Mouse (Mus musculus) lung, embryonic 15.5 days (tissue): Measurements from ENCODE around the gene Cntnap5a. TPM values are rescaled to one million over a fixed set of nuclear protein-coding genes. Genes with fewer than 3 reads are reported as not detected.

ENCODE experiments used
- ATAC-seq: fragments of 200-750 bp; cut with Nextera tagmentation; 2 replicates; pipeline ENCODE4 v1.8.0; 2017; ENCODE audit warnings: moderate number of reproducible peaks, borderline replicate concordance; ENCODE audit not compliant: low FRiP score, low TSS enrichment; ENCODE audit errors: extremely low read depth
- H3K27ac ChIP-seq: fragments of 300-500 bp; sonication (generic); 2 replicates; pipeline ENCODE4 v1.5.1; 2015; ENCODE audit warnings: moderate library complexity, mild to moderate bottlenecking, inconsistent platforms
- H3K27me3 ChIP-seq: fragments of 300-500 bp; sonication (generic); 2 replicates; pipeline ENCODE4 v1.6.1; 2015; ENCODE audit warnings: inconsistent platforms
- H3K36me3 ChIP-seq: fragments of 300-500 bp; sonication (generic); 2 replicates; pipeline ENCODE4 v1.6.1; 2015; ENCODE audit warnings: inconsistent platforms
- H3K4me1 ChIP-seq: fragments of 300-500 bp; sonication (generic); 2 replicates; pipeline ENCODE4 v1.6.1; 2015; ENCODE audit warnings: inconsistent platforms
- H3K4me2 ChIP-seq: fragments of 300-500 bp; sonication (generic); 2 replicates; pipeline ENCODE4 v1.6.1; 2015; ENCODE audit warnings: inconsistent platforms, mild to moderate bottlenecking, moderate library complexity
- H3K4me3 ChIP-seq: fragments of 300-500 bp; sonication (generic); 2 replicates; pipeline ENCODE4 v1.5.1; 2015; ENCODE audit warnings: mild to moderate bottlenecking, inconsistent platforms
- H3K9ac ChIP-seq: fragments of 300-500 bp; sonication (generic); 2 replicates; pipeline ENCODE4 v1.6.1; 2015; ENCODE audit warnings: inconsistent platforms
- H3K9me3 ChIP-seq: fragments of 300-500 bp; sonication (generic); 2 replicates; pipeline ENCODE4 v1.6.1; 2016; ENCODE audit warnings: inconsistent platforms
- WGBS: fragments of 180-500 bp; shearing (Covaris S2); methylation state at CpG from one replicate; pipeline ENCODE4 v1.1.7; 2015; 5-methylcytosine and 5-hydroxymethylcytosine counted together
- polyA plus RNA-seq: library from polyadenylated mRNA; unstranded; fragments of >200 nt; fragmentation: Nextera tagmentation; extraction: Ambion mirVana; gene quantifications from 2 replicates; pipeline ENCODE4 v1.2.1, GENCODE M21; 2015

Gene Cntnap5a
- polyA plus RNA-seq, 1 experiment from 2014 or later: 0.01 TPM

GRCm38 (mm10) chr1:115925953-115926665 lies 241.6 kb downstream of the Cntnap5a start:
- WGBS: 87% methylated on average over 1 of the region's 1 CpGs
- H3K4me2 ChIP-seq: no peak overlapping the region
- no peak for ATAC-seq
- no peaks in the 10 kb centered on the region for H3K27me3 ChIP-seq
- no peak overlapping the region for H3K27ac ChIP-seq
- H3K9me3 ChIP-seq: no peaks in the 10 kb centered on the region
- no peak overlapping the region for H3K9ac ChIP-seq
- H3K4me1 ChIP-seq: no peaks in the 10 kb centered on the region
- H3K4me3 ChIP-seq: no peak overlapping the region
- H3K36me3 ChIP-seq: no peaks in the 10 kb centered on the region

- 28% methylated on average over 1 of the region's 1 CpGs for WGBS
- no peak overlapping the region for H3K4me2 ChIP-seq
- H3K27ac ChIP-seq: no peak overlapping the region
- H3K4me3 ChIP-seq: no peak overlapping the region
- no peak for ATAC-seq
- H3K9ac ChIP-seq: no peak overlapping the region
- no peaks in the 10 kb centered on the region for H3K9me3 ChIP-seq
- H3K36me3 ChIP-seq: no peaks in the 10 kb centered on the region
- H3K4me1 ChIP-seq: no peaks in the 10 kb centered on the region
- H3K27me3 ChIP-seq: no peaks in the 10 kb centered on the region
Measured at GRCm38 (mm10) chr1:115932045-115932444, 247.5 kb downstream of the Cntnap5a start.

DNA sequence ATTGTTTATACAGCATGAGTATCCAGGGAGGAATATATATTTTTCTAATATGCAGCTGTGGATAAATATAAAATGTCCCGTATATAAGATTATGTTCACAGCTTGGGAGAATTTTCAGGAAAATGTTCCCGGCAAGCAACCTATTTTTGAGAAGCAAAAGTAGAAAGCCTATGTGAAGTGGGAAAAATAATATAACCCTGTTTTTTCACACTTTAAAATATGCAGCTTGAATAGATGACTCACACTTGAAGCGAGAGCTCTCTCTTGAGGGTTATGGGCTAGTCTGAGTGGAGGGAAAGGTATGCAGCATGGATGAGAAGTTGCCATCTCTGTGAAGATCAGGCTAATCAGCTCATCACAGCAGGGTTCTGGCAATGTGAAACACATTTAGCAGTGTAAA lies 261.3 kb downstream of the Cntnap5a start:
- Histone ChIP-seq H3K9ac (no peak overlapping the region), H3K9me3 (no peaks in the 10 kb centered on the region), H3K4me3 (no peak overlapping the region), H3K27me3 (no peaks in the 10 kb centered on the region), H3K27ac (no peak overlapping the region), H3K4me1 (no peaks in the 10 kb centered on the region), H3K36me3 (no peaks in the 10 kb centered on the region), H3K4me2 (no peak overlapping the region)
- 80% methylated on average over 3 of the region's 3 CpGs for WGBS
- no peak for ATAC-seq

DNA sequence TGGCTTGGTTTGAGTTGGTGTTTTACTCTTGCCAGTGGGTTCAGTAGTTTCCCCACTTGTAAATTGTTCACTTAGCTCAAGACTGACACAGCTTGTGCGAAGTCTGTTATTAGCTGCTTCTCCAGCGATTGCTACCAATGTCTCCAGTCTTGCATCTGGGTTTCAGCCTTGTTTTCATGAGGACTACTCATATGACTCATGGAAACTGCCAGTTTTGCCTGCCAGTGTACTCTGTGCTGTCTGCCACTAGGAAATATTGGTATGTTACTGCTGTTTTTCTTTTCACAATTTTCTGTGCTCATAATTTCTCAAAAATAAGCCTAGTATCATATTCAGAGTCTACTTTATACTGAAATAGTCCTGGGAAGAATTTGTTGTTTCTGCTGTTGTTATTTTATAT lies 272.0 kb downstream of the Cntnap5a start:
- Histone ChIP-seq H3K9ac (no peak overlapping the region), H3K4me3 (no peak overlapping the region), H3K9me3 (no peaks in the 10 kb centered on the region), H3K4me1 (no peaks in the 10 kb centered on the region), H3K27me3 (no peaks in the 10 kb centered on the region), H3K27ac (no peak overlapping the region), H3K36me3 (no peaks in the 10 kb centered on the region), H3K4me2 (no peak overlapping the region)
- 86% methylated on average over 2 of the region's 2 CpGs for WGBS
- ATAC-seq: no peak

DNA sequence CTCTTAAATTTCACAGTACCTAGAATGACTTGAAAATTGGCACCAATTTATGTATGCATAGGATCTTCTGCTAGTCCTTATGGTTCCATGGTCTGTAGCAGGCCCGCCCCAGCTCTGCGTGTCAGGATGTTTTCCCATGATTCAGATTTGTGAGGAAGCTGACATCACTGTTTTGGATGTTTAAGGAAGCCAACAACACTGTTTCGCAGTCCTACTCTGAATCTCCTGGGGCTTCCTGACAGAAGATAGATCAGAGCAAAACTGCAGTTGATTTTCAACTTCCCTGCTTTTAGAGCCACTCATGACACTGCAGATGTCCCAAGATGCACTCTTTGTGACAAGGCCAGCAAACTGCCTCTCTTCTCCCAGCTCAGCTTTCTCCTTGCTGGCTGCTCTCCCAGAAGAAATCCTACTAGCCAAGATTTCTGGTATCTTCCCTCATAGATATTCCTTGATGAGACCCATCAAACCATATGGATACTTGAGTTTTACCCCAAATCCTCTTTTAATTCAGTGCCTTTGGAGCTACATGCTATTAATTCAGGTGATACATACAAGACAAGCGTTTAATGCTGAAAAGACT lies 280.5 kb downstream of the Cntnap5a start:
- Histone ChIP-seq H3K27ac (no peak overlapping the region), H3K36me3 (no peaks in the 10 kb centered on the region), H3K4me2 (no peak overlapping the region), H3K27me3 (no peaks in the 10 kb centered on the region), H3K9ac (no peak overlapping the region), H3K4me3 (no peak overlapping the region), H3K4me1 (no peaks in the 10 kb centered on the region), H3K9me3 (no peaks in the 10 kb centered on the region)
- no peak for ATAC-seq
- 62% methylated on average over 4 of the region's 4 CpGs for WGBS

DNA sequence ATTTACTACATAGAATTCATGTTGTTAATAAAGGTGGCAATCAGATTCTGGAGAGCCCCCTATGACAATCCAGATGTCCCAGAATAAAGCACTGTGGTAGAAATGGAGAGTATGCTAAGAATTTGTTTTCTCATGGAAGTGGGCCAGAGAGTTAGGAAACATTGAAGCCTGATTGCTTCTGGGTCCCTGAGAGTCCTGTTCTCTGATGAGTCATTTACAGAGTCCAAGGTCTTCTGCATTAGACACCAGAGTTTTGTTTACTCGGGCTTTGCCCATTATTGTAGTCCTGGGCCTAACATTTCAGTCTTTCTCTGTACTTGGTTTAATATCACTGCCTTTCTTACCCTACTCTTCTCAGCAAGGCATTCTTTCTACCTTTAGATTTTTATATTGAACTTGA lies 305.6 kb downstream of the Cntnap5a start:
- no peak overlapping the region for H3K9ac ChIP-seq
- H3K27ac ChIP-seq: no peak overlapping the region
- no peaks in the 10 kb centered on the region for H3K27me3 ChIP-seq
- H3K36me3 ChIP-seq: no peaks in the 10 kb centered on the region
- 75% methylated on average over 1 of the region's 1 CpGs for WGBS
- no peak for ATAC-seq
- no peaks in the 10 kb centered on the region for H3K9me3 ChIP-seq
- H3K4me1 ChIP-seq: no peaks in the 10 kb centered on the region
- no peak overlapping the region for H3K4me2 ChIP-seq
- no peak overlapping the region for H3K4me3 ChIP-seq

DNA sequence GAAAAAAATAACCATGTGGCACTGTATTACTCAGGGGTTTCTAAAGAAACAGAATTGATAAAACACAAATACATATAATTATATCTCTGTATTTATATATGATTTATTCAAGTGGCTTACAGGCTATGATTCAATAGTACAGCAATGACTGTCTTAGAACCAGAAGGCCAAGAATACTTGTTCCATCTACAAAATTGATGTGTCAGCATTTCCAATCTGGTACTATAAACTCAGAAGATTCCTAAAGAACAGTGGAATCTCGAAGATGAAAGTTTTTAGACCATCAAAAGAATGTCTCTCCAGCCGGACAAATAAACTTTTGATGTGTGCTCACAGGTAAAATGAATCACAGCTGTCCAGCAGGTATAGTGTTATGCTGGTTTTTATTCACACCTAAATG lies 331.2 kb downstream of the Cntnap5a start:
- H3K9me3 ChIP-seq: no peaks in the 10 kb centered on the region
- H3K27me3 ChIP-seq: no peaks in the 10 kb centered on the region
- no peak overlapping the region for H3K27ac ChIP-seq
- WGBS: 67% methylated on average over 2 of the region's 2 CpGs
- ATAC-seq: no peak
- no peaks in the 10 kb centered on the region for H3K4me1 ChIP-seq
- H3K9ac ChIP-seq: no peak overlapping the region
- no peaks in the 10 kb centered on the region for H3K36me3 ChIP-seq
- no peak overlapping the region for H3K4me3 ChIP-seq
- no peak overlapping the region for H3K4me2 ChIP-seq

DNA sequence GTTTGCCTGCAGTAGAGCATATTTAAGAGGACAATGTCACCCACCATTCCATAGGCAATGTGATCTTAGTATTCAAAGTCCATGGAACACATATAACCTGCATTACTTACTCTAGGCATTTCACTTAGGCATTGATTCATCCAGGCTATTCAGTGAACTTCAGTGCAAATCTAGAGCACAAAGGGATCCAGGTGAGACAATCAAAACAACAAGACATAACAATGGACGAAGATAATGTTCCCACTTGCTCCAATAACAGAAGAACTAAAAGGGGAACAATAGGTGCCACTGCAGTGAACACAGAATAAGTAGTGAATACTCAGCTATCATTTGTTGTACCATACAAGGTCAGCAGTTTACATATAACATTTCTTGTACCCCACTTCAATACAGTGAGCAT lies 345.1 kb downstream of the Cntnap5a start:
- no peaks in the 10 kb centered on the region for H3K4me1 ChIP-seq
- H3K4me3 ChIP-seq: no peak overlapping the region
- no peaks in the 10 kb centered on the region for H3K27me3 ChIP-seq
- H3K9me3 ChIP-seq: no peaks in the 10 kb centered on the region
- H3K36me3 ChIP-seq: no peaks in the 10 kb centered on the region
- no peak overlapping the region for H3K9ac ChIP-seq
- 66% methylated on average over 1 of the region's 1 CpGs for WGBS
- no peak for ATAC-seq
- H3K4me2 ChIP-seq: no peak overlapping the region
- H3K27ac ChIP-seq: no peak overlapping the region

- no peak overlapping the region for H3K4me3 ChIP-seq
- no peaks in the 10 kb centered on the region for H3K27me3 ChIP-seq
- H3K27ac ChIP-seq: no peak overlapping the region
- no peaks in the 10 kb centered on the region for H3K4me1 ChIP-seq
- no peak for ATAC-seq
- H3K36me3 ChIP-seq: no peaks in the 10 kb centered on the region
- H3K4me2 ChIP-seq: no peak overlapping the region
- no peak overlapping the region for H3K9ac ChIP-seq
- WGBS: 51% methylated on average over 1 of the region's 1 CpGs
- H3K9me3 ChIP-seq: no peaks in the 10 kb centered on the region
Measured at GRCm38 (mm10) chr1:116035897-116036296, 351.3 kb downstream of the Cntnap5a start.

DNA sequence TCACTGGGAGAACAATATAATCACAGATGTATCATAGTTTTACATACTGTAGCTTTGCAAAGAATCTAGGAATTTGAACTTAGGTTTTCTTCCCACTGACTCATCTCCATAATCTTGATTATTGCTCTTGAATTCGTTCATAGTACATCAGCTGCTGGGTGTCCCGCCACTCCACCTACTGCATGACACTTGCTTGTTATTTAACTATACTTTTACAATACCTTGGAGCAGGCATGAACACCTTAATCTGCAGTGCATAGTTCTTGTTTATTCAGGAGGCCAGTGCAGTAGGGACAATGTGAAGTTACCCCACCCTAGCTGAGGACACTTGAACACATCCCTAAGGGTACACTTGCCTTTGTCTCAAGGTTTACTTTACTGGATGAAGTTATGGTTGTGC lies 352.3 kb downstream of the Cntnap5a start:
- ATAC-seq: no peak
- H3K27ac ChIP-seq: no peak overlapping the region
- 81% methylated on average over 2 of the region's 2 CpGs for WGBS
- H3K36me3 ChIP-seq: no peaks in the 10 kb centered on the region
- no peaks in the 10 kb centered on the region for H3K4me1 ChIP-seq
- no peak overlapping the region for H3K4me2 ChIP-seq
- H3K4me3 ChIP-seq: no peak overlapping the region
- no peaks in the 10 kb centered on the region for H3K27me3 ChIP-seq
- no peak overlapping the region for H3K9ac ChIP-seq
- no peaks in the 10 kb centered on the region for H3K9me3 ChIP-seq

DNA sequence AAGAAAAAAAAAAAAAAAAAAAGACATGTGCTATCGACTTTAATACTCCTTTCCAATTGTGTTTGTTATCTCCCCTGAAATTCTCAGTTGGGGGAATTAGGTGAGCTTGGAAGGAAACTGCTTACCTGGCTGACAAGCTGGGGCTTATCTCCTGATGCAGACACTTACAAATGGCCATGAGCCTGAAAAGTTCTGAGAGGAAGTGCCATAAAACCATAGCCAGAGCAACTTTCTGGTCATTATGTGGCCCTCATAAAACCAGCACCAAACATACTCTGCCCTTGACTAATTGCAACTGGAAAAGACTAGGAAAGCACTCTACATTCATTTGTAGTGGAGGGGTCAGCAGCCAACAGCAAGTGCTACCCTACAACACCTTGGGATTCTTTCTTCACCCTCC lies 359.5 kb downstream of the Cntnap5a start:
- Histone ChIP-seq H3K4me3 (no peak overlapping the region), H3K27me3 (no peaks in the 10 kb centered on the region), H3K27ac (no peak overlapping the region), H3K4me1 (no peaks in the 10 kb centered on the region), H3K36me3 (no peaks in the 10 kb centered on the region), H3K9ac (no peak overlapping the region), H3K4me2 (no peak overlapping the region), H3K9me3 (no peaks in the 10 kb centered on the region)
- WGBS: 64% methylated on average over 1 of the region's 1 CpGs
- no peak for ATAC-seq

DNA sequence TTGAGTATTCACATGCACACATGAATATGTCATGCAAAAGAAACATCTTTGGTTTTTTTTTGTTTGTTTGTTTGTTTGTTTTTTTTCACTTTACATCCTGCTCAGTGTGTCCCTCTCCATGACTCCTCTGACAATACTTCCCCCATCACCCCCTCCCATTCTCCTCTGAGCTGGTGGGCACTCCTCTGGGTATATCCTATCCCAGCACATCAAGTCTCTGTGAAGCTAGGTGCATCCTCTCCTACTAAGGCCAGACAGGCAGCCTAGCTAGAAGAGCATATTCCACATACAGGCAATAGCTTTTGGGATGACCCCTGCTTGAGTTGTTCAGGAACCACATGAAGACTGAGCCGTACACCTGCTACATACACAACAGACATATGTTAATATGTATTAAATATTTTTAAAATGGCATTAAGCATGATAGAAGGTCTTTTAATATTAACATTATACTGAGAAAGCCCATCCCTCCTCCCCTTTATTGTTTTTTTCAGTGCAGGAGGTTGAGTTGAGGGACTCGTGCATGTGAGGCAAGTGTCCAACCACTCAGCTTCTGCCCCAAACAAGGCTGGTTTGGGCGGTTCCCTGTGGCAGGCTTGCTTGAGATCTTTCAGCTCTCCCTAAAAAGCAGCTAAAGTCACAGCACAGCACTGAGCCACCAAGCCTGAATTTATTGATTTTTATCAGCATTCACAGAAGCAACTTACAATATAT lies 422.6 kb downstream of the Cntnap5a start:
- Histone ChIP-seq H3K4me3 (no peak overlapping the region), H3K4me2 (no peak overlapping the region), H3K9me3 (no peaks in the 10 kb centered on the region), H3K27ac (no peak overlapping the region), H3K27me3 (no peaks in the 10 kb centered on the region), H3K9ac (no peak overlapping the region), H3K4me1 (no peaks in the 10 kb centered on the region), H3K36me3 (no peaks in the 10 kb centered on the region)
- ATAC-seq: no peak
- WGBS: 79% methylated on average over 3 of the region's 3 CpGs
